Mouse (Mus musculus) spleen, postnatal 10 days (tissue): ENCODE measurements around the gene Lyst.

ENCODE experiments used
- DNase-seq, 2 experiments: peaks; one replicate each; pipeline ENCODE4 v3.0.0; 2021 to 2022; ENCODE audit warnings: low spot score in 2 of 2

Lyst gene

DNA sequence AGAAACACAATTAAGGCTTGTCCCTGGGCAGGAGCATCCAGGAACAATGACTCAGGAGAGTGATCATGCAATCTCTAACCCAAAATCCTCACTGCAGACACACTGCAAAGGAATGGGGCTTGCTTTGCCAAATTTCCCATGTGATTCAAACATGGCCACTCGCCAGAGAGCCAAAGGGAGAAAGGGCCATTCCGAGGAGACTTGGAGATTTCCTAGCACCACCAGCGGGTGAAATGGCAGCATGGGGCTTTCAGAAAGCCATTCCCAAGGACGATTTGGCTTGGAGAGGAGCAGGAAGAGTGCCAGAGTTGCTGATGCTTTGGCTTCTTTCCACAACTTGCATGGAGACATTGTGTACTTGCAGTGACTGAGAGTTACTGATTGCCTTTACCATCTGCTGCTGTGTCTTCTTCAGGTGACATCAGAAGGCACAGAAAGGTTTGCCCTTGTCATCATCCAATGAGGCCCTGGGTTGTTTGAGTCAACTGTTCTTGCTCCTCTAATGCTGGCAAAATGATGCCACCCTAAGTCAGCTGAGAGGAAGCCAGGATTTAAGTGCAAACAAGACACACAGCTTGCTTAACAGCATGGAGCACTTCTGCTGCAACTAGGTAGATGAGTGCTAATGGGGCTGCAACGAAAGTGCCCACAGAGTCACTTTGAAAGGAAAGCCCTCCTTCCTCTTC, 16.5 kb upstream of the Lyst start:
- DNase-seq, result no peak

DNA sequence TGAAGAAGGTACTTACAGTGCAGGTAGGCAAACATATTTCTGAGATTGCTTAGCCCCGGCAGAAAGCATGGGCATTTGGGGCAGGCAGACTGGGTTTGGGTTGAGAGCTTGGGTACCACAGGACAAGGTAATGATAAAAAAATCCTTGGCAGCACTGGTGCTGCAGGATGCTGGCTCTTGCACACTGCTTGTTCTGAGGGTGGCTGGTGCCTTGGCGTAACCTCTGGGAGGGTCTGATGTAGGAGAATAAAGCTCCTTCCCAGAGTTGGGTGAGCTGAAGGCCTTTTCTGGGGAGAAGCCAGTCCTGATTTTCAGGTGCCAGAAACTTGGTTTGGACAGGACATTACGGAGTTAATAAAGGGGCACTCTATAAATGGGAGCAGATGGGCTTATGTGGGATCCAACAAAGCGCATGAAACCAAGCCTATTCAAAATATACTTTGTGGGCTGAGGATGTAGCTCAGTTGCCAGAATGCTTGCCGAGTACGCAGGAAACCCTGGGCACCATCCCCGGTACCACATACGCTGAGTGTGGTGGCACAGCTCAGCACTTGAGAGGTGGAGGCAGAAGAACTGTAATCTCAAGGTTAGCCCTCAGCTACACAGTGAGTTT, 15.8 kb upstream of the Lyst start:
- DNase-seq, result no peak

DNA sequence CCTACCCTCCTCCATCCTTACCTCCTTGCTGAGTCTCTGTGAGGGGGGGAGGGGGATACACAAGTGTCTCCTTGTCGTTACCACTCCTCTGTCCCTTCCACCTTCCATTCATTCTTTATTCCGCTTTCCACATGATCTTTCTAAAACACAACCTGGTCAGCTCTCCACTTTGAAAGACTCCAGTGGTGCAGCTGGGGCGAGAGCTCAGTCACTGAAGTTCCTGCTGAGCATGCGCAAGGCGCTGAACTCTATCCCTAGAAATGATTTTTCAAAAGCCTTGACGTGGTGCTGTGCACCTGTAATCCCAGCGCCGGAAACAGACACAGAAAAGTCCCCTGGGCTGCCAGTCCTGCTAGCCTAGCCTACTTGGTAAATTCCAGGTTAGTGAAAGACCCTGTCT, 15.1 kb upstream of the Lyst start:
- no peak for DNase-seq

DNA sequence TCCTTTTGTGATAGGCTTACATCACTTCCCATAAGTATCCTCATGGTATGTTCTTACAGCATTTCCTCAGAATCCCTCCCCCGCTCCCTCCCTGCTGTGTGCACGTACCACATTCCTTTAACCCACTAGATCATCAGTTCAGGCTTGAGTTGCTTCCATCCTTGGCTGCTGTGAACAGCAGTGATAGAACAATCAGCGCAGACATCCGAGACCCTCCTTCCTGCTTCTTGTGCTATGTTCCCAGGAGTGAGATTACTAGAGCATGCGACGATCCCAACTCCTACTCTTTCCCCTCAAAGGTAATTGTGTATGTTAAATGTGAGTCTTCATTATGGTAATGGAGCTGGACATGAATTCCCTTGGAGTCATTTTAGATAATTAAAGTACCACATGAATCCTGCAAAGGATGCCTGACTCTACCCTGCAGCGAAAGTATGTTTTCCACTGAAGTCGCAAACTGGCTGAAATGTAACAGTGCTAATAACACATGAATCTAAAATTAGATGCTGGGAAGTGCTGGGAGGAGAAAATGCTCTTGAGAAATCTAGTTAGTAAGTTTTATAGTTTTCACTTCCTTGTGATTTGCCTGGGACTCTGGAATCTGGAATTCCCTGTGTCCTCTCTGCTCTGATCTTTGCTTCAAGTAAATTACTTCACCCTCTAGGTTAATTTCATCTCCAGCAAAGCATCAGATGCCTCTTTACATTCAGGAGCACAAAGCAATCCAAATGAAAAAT, 13.6 kb upstream of the Lyst start:
- DNase-seq, result no peak

DNA sequence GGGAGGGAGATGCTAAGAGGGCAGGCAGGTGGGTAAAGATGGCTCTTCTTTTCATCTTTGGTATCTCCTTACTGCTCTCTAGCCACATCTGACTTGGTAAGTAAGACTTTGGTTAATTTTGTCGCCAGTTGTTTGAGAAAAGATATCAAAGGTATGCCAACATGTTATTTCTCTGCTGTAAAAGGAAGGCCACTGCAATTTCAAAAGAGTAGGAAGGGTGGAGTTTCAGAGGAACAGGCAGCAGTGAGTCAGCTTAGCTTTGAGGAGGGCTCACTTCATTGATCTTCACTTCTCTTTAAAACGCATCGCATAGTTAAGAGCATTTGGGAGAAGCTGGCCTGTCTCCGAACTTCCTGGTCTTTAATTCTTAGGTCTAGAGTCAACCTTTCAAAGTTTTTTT, 8.2 kb upstream of the Lyst start:
- no peak for DNase-seq

DNA sequence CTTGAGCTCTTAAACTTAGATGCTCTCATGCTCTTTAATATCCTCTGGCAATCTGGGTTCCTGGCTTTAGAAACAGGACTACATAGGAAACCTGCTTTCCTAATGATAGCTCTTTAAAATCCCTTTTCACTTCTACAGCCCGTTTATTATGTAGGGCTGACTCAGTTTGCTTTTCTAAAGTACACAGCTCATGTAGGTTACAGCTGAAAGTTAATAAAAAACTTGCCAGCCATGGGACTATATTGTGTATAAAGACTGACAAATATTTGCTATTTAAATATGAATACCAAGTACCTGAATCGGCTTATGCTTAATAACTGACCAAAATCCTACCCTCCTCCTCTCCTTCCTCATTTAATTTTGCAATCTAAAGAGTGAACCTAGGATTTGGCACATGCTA, 6.7 kb upstream of the Lyst start:
- DNase-seq, result no peak

DNA sequence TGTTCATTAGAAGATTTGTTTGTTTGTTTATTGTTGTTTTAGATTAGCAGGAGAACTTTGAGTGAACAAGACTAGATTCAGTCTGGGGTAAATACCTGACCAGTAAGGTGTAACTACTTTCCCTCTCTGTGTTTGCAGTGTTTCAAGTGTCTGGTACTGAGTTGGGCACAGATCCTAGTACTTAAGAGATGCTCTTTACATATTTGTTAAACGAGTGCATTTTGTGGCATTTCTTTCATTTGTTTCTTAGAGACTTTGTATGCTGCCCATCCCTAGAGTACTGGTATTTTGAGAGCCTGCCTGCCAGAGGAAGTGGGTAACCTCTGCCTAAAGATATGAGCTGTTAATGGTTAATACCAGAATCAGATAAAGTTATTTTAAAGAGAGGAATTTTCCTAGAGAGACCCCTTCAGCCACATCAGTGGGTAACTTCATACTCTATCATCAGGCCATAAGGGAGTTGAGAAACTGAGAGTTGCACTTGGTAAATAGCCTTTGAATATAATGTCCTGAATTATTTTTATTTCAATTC, 2.5 kb upstream of the Lyst start:
- DNase-seq, result no peak

DNA sequence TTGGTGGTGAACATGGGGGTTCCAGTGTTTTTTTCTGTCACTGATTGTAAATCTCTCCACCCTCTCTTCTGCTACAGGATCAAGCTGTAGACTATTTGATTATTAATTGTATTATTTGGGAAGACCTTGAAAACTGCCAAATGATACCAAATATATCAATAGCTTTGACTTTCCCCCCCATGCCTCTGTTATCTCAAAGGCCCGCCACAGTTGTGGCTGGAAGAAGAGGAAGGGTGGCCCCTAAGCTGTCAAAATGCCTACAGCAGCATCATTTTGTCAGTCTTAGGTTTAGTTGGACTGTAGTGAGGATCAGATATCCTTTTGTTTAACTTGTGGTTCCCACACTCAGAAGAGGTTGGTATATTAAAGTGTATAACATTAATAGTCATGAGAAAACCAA, 1.7 kb upstream of the Lyst start:
- DNase-seq, result no peak

DNA sequence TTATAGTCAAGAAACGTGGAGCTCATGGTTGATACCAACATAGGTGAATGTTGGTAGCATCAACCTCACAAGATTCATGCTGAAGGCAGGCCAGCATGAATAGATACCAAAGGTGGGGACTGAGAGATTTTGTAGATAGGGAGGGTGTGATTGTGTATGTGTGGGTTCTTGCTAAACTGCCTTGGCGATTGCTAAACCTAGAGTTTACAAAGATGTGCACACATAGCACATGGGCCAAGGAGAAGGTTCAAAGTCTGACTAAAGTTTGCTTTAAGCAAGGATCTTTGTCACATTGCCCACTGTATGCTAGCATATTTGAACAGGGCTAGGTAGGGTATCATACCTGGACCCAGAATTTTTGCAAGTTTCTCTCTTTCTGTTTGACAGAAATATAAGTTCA, 1.2 kb upstream of the Lyst start:
- DNase-seq, result no peak

DNA sequence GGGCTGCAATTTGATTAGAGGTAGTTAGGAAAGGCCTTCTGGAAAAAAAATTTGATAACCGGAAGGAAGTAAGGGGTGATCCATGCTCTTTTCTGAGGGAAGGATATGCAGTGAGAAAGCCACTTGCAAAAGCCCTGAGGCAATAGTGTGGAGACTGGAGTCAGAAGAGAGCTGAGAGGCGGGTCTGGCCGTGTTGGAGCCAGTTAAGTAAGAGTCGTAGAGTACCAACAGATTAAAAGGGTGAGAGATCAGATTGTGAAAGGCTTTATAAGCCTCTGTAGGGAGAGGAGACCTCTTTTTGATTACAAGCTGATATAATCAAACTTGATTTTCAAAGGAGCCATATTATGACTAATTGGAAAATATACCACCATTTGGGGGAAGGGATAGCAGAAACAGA, 1.7 kb downstream of the Lyst start:
- no peak for DNase-seq

DNA sequence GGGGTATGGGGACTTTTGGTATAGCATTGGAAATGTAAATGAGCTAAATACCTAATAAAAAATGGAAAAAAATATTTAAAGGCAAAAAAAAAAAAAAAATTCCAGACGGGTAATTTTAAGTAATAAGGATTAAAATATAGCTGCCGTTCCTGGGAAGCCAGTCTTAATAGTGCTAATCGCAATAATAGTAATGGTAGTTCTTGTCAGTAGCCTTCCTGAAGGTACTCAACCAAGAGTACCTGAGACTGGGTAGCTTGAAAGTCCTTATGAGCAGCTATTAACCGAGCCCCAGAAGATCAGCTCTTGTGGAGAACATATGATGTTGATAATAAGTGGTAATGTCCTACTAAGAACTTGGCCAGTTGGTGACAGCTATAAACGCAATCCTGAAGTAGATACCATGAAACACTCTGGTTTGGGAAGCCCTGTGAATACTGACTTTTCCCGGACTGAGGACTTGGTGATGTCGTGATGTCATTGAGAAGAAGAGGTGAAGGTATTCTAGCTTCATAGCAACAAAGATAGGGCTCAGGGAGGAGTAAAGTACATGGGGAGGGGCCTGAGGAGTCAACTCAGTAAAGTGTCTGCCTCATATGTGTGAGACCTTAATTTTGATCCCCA, 6.3 kb downstream of the Lyst start:
- no peak for DNase-seq

DNA sequence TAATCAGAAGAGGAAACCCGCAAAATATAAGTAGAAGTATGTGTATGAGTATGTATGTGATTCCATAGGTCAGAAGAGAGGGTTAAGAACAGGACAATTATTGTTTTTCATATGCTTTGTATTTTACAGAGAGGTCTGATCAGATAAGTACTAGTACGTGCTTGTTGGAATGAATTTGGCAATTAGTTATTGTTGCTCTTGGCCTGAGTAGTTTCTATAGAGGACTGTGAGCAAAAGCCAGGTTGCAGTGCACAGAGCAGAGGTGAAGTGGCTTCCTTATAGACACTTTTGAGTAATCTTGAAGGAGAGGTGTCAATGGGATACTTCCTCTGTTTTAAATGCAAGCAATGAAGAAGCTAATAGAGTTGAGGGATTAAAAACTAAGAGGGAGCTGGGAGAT, 7.7 kb downstream of the Lyst start:
- DNase-seq, result no peak

DNA sequence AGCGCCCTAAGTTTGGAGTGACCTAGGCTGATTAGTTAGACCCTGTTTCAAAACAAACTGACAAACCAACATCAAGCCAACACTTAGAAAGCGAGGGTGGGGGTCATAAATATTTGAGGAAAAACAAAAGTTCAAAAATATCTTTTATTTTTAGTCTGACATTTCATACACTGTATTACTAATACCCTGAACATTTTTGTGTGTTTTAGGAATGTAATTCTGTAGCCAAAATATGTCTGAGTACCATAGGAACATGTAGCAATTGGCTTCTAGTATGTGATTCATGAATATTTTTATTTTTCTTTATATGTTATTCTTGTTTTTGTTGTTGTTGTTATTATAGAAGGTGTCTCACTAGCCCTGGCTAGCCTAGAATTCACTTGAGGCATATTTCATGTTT, 11.2 kb downstream of the Lyst start:
- DNase-seq, result no peak

DNA sequence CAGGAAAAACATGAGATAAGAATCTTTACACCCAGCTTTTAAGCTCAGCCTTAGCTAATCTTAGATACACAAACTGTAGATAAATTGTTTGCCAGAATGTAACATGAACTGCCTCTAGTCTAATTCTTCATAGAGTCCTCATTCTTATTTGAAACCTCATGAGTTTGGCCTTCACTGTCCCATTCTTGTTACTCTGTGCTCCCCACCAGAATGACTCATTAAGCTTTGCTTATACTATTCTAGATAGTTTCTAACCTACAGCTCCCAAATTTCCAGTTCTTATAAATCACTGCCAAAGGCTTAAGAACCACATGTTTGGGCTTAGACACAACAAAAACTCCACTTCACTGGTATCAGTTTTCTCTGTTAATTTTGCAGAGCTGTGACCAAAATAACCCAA, 16.0 kb downstream of the Lyst start:
- no peak for DNase-seq

DNA sequence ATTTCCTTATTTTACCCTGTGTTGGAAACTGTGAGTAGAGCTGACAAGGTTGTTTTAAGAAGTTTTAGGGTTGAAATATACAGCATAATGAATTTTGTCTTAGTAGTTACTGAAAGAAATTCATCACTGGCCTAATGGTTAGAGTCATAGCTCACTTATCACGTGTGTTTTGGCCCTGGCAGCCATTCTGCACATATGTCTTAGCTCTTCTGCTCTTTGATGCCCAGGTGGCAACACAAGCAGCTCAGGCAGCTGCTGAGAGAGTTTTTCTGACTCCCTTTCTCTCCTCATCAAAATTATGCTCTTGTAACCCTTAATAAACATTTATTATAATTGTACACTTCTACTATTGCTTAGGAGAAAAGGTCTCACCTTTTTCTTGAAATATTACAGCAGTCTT, 18.1 kb downstream of the Lyst start:
- DNase-seq, result no peak

DNA sequence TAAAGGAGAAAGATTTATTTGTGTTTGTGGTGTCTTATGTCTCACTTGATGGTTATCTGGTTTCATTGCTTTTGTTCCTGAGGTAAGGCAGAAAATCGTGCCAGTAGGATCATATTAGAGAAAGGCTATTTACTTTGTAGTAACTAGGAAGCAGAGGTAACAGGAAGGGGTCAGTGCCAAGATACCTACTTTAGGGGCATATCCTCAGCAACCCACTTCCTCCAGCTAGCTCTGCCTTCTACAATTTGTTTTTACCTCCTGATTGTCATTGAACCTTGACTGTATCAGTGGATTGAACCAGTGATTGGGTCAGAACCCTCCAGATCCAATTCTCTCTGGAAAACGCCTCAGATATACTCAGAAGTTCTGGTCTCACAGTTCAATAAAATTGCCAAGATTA, 19.5 kb downstream of the Lyst start:
- no peak for DNase-seq

DNA sequence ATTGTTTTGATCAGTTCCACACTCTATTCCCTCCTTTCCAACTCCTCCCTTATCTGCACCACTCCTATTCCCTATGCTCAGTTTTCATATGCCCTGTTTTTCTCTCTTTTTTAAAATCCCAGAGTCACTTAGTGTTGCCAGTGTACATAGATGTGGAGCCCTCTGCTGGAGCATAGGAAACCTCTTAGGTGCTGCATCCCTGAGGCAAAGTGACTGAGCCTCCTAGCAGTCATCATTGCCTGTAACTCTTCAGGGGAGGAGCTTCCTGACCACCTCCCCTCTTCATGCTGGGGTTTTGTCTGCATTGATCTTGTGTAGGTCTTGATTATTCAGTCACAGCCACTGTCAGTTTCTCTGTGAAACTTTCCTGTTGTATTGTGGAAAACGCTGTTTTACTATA, 22.7 kb downstream of the Lyst start:
- peak in 1 of 2 experiments; percentile 35 for DNase-seq

DNA sequence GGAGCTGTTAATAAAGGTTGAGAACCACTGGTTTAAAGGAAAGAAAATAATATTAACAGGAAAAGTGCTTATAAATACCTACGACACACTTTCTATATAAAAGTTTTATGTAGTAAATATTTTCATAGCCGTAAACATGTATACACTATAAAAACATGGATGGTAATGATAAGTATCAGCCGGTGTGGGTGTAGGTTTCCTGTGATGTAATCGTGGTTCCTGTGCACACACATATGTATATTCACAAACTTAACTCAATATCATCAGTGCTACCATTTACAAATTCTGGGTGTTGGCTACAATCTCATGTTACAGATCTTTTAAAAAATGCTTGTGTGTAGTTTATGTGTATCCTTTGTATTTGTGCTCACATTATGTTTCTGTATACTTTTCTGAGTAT, 24.0 kb downstream of the Lyst start:
- no peak for DNase-seq

DNA sequence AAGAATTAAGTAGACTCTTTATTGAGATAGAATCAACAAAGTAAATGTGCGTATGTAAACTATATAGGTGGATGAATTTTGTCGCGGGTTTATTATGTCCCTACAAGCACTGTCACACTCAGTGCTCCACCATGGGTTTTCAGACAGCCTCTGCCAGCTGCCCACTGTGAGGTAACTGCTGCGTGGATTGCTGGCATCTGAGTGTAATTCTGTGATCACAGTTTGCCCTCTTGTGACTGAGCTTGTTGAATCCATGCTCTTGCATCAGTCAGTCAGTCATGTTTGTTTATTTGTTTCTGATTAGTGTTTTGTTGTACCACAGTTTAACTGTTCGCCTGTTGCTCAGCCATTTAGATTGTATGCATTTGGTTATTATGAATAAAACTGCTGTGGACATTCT, 31.3 kb downstream of the Lyst start:
- no peak for DNase-seq

DNA sequence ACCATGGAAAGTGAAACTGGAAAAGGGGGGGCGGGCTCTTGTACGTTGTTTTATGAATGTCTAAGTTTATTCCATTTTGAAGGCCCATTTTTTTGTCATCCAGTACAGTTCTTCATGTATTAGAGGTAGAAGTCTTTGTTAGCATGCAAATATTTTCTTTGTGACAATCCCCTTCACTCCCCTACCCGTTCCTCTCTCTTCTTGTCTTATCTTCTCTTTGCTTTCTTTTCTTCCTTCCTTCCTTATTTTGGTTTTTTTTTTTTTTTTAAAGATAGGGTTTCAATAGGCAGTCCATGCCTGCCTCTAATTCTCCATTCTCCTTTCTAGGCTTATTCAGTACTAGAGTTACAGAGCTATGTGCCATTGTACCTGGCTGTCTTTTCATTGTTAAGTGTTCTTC, 32.4 kb downstream of the Lyst start:
- DNase-seq, result no peak

DNA sequence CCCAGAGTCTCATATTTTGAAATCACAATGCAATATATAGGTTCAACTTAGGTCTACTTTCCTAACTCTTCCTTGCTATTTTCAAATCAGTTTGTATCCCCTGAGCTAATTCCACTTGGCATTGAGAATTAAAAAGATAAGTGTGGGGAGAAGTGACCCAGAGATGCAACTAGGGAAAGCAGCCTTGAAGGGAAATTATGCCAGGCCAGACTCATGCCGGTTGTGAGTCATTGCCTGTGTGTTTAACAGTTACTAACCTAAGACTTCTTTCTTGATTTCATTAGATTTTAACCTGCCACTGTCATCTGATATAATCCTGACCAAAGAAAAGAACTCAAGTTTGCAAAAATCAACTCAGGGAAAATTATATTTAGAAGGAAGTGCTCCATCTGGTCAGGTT, 43.5 kb downstream of the Lyst start:
- DNase-seq, result no peak

DNA sequence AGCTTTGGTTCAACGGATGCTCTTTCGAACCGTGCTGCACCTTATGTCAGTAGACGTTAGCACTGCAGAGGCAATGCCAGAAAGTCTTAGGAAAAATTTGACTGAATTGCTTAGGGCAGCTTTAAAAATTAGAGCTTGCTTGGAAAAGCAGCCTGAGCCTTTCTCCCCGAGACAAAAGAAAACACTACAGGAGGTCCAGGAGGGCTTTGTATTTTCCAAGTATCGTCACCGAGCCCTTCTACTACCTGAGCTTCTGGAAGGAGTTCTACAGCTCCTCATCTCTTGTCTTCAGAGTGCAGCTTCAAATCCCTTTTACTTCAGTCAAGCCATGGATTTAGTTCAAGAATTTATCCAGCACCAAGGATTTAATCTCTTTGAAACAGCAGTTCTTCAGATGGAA, 44.5 kb downstream of the Lyst start:
- no peak for DNase-seq

DNA sequence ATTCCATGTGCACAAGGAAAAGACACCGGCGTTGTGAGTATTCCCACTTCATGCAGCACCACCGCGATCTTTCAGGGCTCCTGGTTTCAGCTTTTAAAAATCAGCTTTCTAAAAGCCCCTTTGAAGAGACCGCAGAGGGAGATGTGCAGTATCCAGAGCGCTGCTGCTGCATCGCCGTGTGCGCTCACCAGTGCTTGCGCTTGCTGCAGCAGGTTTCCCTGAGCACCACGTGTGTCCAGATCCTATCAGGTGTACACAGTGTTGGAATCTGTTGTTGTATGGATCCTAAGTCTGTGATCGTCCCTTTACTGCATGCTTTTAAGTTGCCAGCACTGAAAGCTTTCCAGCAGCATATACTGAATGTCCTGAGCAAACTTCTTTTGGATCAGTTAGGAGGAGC, 45.0 kb downstream of the Lyst start:
- DNase-seq, result no peak
